Mouse (Mus musculus) lung, postnatal 0 days (tissue): ENCODE results near the gene Lhfp.

Experiments
- CTCF ChIP-seq: IDR thresholded peaks from 2 replicates; pipeline ENCODE4 v1.5.1; 2016; ENCODE audit warnings: antibody characterized with exemption, mild to moderate bottlenecking
- EP300 ChIP-seq: IDR thresholded peaks from 2 replicates; pipeline ENCODE4 v1.6.1; 2016; ENCODE audit warnings: antibody characterized with exemption, mild to moderate bottlenecking, control low read depth

GRCm38 (mm10) chr3:53284023-53284422, 242.7 kb downstream of the Lhfp start:
- TF ChIP-seq CTCF (no peak), EP300 (no peak)
